Mouse (Mus musculus) liver, embryonic 14.5 days (tissue): Measurements from ENCODE around the gene Tmprss6.

Experiments used
- CTCF ChIP-seq: IDR thresholded peaks from 2 replicates; pipeline ENCODE4 v1.5.1; 2016; ENCODE audit warnings: antibody characterized with exemption, low read depth, control low read depth
- EP300 ChIP-seq: IDR thresholded peaks from 2 replicates; pipeline ENCODE4 v1.6.1; 2016; ENCODE audit warnings: antibody characterized with exemption, low read depth

- peak; percentile 35; the same call in 1 of the 2 replicates for TF ChIP-seq CTCF
- TF ChIP-seq EP300 = no peak
Measured at GRCm38 (mm10) chr15:78450419-78450768, 18.0 kb downstream of the Tmprss6 start.
